Mouse (Mus musculus): ENCODE results near the gene Tfap2b. TPM values are rescaled to one million over a fixed set of nuclear protein-coding genes. Genes with fewer than 3 reads are reported as not detected.

Gene Tfap2b
- polyA plus RNA-seq, 1 experiment from 2014 or later: 2.7 TPM

- H3K4me3 ChIP-seq: peak overlapping the region; percentile 31
- H3K9me3 ChIP-seq: no peaks in the 10 kb centered on the region
- peaks cover 97% of the 10 kb centered on the region for H3K27me3 ChIP-seq (ENCODE audit: insufficient read depth, poor library complexity, severe bottlenecking)
- 3% methylated on average over 36 of the region's 36 CpGs for WGBS
- peaks cover 4% of the 10 kb centered on the region; the same call in 1 of the 2 replicates for H3K4me1 ChIP-seq
- no peak overlapping the region for H3K27ac ChIP-seq
- H3K36me3 ChIP-seq: no peaks in the 10 kb centered on the region
- no peak for DNase-seq (ENCODE audit: low spot score)
Observed at GRCm38 (mm10) chr1:19213851-19214395, 5.2 kb downstream of the Tfap2b start.

GRCm38 (mm10) chr1:19217391-19217790 is 8.7 kb downstream of the Tfap2b start:
- Histone ChIP-seq H3K9me3 (no peaks in the 10 kb centered on the region), H3K27me3 (ENCODE audit: insufficient read depth, poor library complexity, severe bottlenecking) (peaks cover 99% of the 10 kb centered on the region), H3K27ac (no peak overlapping the region), H3K4me3 (no peak overlapping the region), H3K4me1 (peaks cover 4% of the 10 kb centered on the region; the same call in 1 of the 2 replicates), H3K36me3 (no peaks in the 10 kb centered on the region)
- no peak for DNase-seq (ENCODE audit: low spot score)
- WGBS: 4% methylated on average over 16 of the region's 16 CpGs

GRCm38 (mm10) chr1:19218221-19218620 is 9.5 kb downstream of the Tfap2b start:
- Histone ChIP-seq H3K27me3 (ENCODE audit: insufficient read depth, poor library complexity, severe bottlenecking) (peaks cover 99% of the 10 kb centered on the region), H3K4me1 (peaks cover 4% of the 10 kb centered on the region; the same call in 1 of the 2 replicates), H3K9me3 (no peaks in the 10 kb centered on the region), H3K36me3 (no peaks in the 10 kb centered on the region), H3K4me3 (no peak overlapping the region), H3K27ac (no peak overlapping the region)
- 6% methylated on average over 7 of the region's 7 CpGs for WGBS
- DNase-seq (ENCODE audit: low spot score): no peak

GRCm38 (mm10) chr1:19219381-19219780 is 10.7 kb downstream of the Tfap2b start:
- H3K4me3 ChIP-seq: no peak overlapping the region
- no peak for DNase-seq (ENCODE audit: low spot score)
- H3K27me3 ChIP-seq (ENCODE audit: insufficient read depth, poor library complexity, severe bottlenecking): peaks cover 99% of the 10 kb centered on the region
- no peaks in the 10 kb centered on the region for H3K36me3 ChIP-seq
- no peaks in the 10 kb centered on the region for H3K9me3 ChIP-seq
- H3K27ac ChIP-seq: no peak overlapping the region
- no peaks in the 10 kb centered on the region for H3K4me1 ChIP-seq

GRCm38 (mm10) chr1:19220564-19220963 is 11.8 kb downstream of the Tfap2b start:
- peaks cover 99% of the 10 kb centered on the region for H3K27me3 ChIP-seq (ENCODE audit: insufficient read depth, poor library complexity, severe bottlenecking)
- H3K9me3 ChIP-seq: no peaks in the 10 kb centered on the region
- no peak overlapping the region for H3K27ac ChIP-seq
- 0% methylated on average over 1 of the region's 1 CpGs for WGBS
- no peaks in the 10 kb centered on the region for H3K4me1 ChIP-seq
- no peak overlapping the region for H3K4me3 ChIP-seq
- no peak for DNase-seq (ENCODE audit: low spot score)
- no peaks in the 10 kb centered on the region for H3K36me3 ChIP-seq

- Histone ChIP-seq H3K27me3 (ENCODE audit: insufficient read depth, poor library complexity, severe bottlenecking) (peaks cover 99% of the 10 kb centered on the region), H3K27ac (no peak overlapping the region), H3K9me3 (no peaks in the 10 kb centered on the region), H3K36me3 (no peaks in the 10 kb centered on the region), H3K4me3 (no peak overlapping the region), H3K4me1 (no peaks in the 10 kb centered on the region)
- WGBS: under 1% methylated on average over 7 of the region's 7 CpGs
- DNase-seq (ENCODE audit: low spot score): no peak
Observed at GRCm38 (mm10) chr1:19221601-19222000, 12.9 kb downstream of the Tfap2b start.

GRCm38 (mm10) chr1:19226699-19227098 is 18.0 kb downstream of the Tfap2b start:
- H3K36me3 ChIP-seq: no peaks in the 10 kb centered on the region
- no peak overlapping the region for H3K27ac ChIP-seq
- peaks cover 97% of the 10 kb centered on the region for H3K27me3 ChIP-seq (ENCODE audit: insufficient read depth, poor library complexity, severe bottlenecking)
- 4% methylated on average over 8 of the region's 8 CpGs for WGBS
- DNase-seq (ENCODE audit: low spot score): no peak
- no peaks in the 10 kb centered on the region for H3K9me3 ChIP-seq
- H3K4me3 ChIP-seq: no peak overlapping the region
- H3K4me1 ChIP-seq: no peaks in the 10 kb centered on the region

- H3K4me1 ChIP-seq: no peaks in the 10 kb centered on the region
- no peak overlapping the region for H3K4me3 ChIP-seq
- peaks cover 93% of the 10 kb centered on the region for H3K27me3 ChIP-seq (ENCODE audit: insufficient read depth, poor library complexity, severe bottlenecking)
- no peak for DNase-seq (ENCODE audit: low spot score)
- no peaks in the 10 kb centered on the region for H3K36me3 ChIP-seq
- 1% methylated on average over 16 of the region's 16 CpGs for whole genome bisulfite sequencing
- H3K9me3 ChIP-seq: no peaks in the 10 kb centered on the region
- H3K27ac ChIP-seq: no peak overlapping the region
Observed at GRCm38 (mm10) chr1:19230926-19231573, 22.3 kb downstream of the Tfap2b start.

- Histone ChIP-seq H3K27me3 (ENCODE audit: insufficient read depth, poor library complexity, severe bottlenecking) (peaks cover 93% of the 10 kb centered on the region), H3K4me3 (no peak overlapping the region), H3K36me3 (no peaks in the 10 kb centered on the region), H3K4me1 (no peaks in the 10 kb centered on the region), H3K9me3 (no peaks in the 10 kb centered on the region), H3K27ac (no peak overlapping the region)
- DNase-seq (ENCODE audit: low spot score): no peak
- WGBS: 7% methylated on average over 16 of the region's 16 CpGs
Observed at GRCm38 (mm10) chr1:19231574-19232080, 22.9 kb downstream of the Tfap2b start.

GRCm38 (mm10) chr1:19232743-19233142 is 24.0 kb downstream of the Tfap2b start:
- Histone ChIP-seq H3K27me3 (ENCODE audit: insufficient read depth, poor library complexity, severe bottlenecking) (peaks cover 93% of the 10 kb centered on the region), H3K4me1 (no peaks in the 10 kb centered on the region), H3K9me3 (no peaks in the 10 kb centered on the region), H3K36me3 (no peaks in the 10 kb centered on the region), H3K27ac (no peak overlapping the region), H3K4me3 (no peak overlapping the region)
- 4% methylated on average over 1 of the region's 1 CpGs for WGBS
- no peak for DNase-seq (ENCODE audit: low spot score)

- 1% methylated on average over 19 of the region's 19 CpGs for WGBS
- Histone ChIP-seq H3K9me3 (no peaks in the 10 kb centered on the region), H3K36me3 (no peaks in the 10 kb centered on the region), H3K4me1 (no peaks in the 10 kb centered on the region), H3K4me3 (no peak overlapping the region), H3K27me3 (ENCODE audit: insufficient read depth, poor library complexity, severe bottlenecking) (peaks cover 93% of the 10 kb centered on the region), H3K27ac (no peak overlapping the region)
- DNase-seq (ENCODE audit: low spot score): no peak
Observed at GRCm38 (mm10) chr1:19233857-19234256, 25.1 kb downstream of the Tfap2b start.

- DNase-seq (ENCODE audit: low spot score): no peak
- Histone ChIP-seq H3K27ac (no peak overlapping the region), H3K36me3 (no peaks in the 10 kb centered on the region), H3K4me1 (no peaks in the 10 kb centered on the region), H3K27me3 (ENCODE audit: insufficient read depth, poor library complexity, severe bottlenecking) (peaks cover 93% of the 10 kb centered on the region), H3K4me3 (no peak overlapping the region), H3K9me3 (no peaks in the 10 kb centered on the region)
- under 1% methylated on average over 31 of the region's 31 CpGs for WGBS
Observed at GRCm38 (mm10) chr1:19234432-19235205, 25.9 kb downstream of the Tfap2b start.

- DNase-seq (ENCODE audit: low spot score): no peak
- Histone ChIP-seq H3K4me1 (0 out of 2 replicates have a peak, but pooled peaks cover 3% of the 10 kb centered on the region), H3K36me3 (no peaks in the 10 kb centered on the region), H3K27me3 (ENCODE audit: insufficient read depth, poor library complexity, severe bottlenecking) (peaks cover 96% of the 10 kb centered on the region), H3K27ac (no peak overlapping the region), H3K9me3 (no peaks in the 10 kb centered on the region), H3K4me3 (no peak overlapping the region)
- under 1% methylated on average over 5 of the region's 5 CpGs for WGBS
Observed at GRCm38 (mm10) chr1:19236051-19236450, 27.3 kb downstream of the Tfap2b start.
